Mouse (Mus musculus) bone marrow macrophage, adult 2 months (primary cell): ENCODE data around the gene Gm49384.

Experiments used
- CTCF ChIP-seq: IDR thresholded peaks from 2 replicates; pipeline ENCODE4 v1.5.1; 2012; ENCODE audit warnings: low read depth, mild to moderate bottlenecking, low read length, moderate library complexity
- POLR2A ChIP-seq: IDR thresholded peaks from 2 replicates; pipeline ENCODE4 v1.6.1; 2012; ENCODE audit warnings: mild to moderate bottlenecking, low read depth, low read length, borderline replicate concordance

- TF ChIP-seq CTCF (no peak), POLR2A (no peak)
Measured at GRCm38 (mm10) chr12:69192637-69193036, 11.4 kb downstream of the Gm49384 start.
